Mouse (Mus musculus) kidney, postnatal 0 days (tissue): ENCODE measurements at regions not wholly inside any gene's neighbourhood (a gene's known extent, or its start where the extent isn't known, plus 50 kb on each side); places are given as distances from the start of the nearest gene placed in this dataset.
A peak's percentile ranks its signal among the peaks of the same experiment; 100 is the strongest.

ENCODE experiments used
- ATAC-seq: fragments of 200-750 bp; cut with Nextera tagmentation; replicated peaks from 2 replicates; pipeline ENCODE4 v1.8.0; 2017; ENCODE audit warnings: low read depth, moderate number of reproducible peaks, moderate TSS enrichment, moderate library complexity; ENCODE audit not compliant: low FRiP score
- DNase-seq: peaks from one replicate; pipeline ENCODE4 v3.0.0-alpha.2; 2016; ENCODE audit warnings: low spot score
- H3K27ac ChIP-seq: fragments of 300-500 bp; sonication (generic); 2 replicates; pipeline ENCODE4 v1.5.1; 2014; ENCODE audit warnings: mild to moderate bottlenecking
- H3K27me3 ChIP-seq: fragments of 300-500 bp; sonication (generic); 2 replicates; pipeline ENCODE4 v1.6.1; 2014; ENCODE audit warnings: low read length, mixed read lengths; ENCODE audit not compliant: insufficient read depth
- H3K36me3 ChIP-seq: fragments of 300-500 bp; sonication (generic); 2 replicates; pipeline ENCODE4 v1.6.1; 2014; ENCODE audit warnings: low read length, mixed read lengths; ENCODE audit not compliant: insufficient read depth
- H3K4me1 ChIP-seq: fragments of 300-500 bp; sonication (generic); replicated peaks from 2 replicates; pipeline ENCODE4 v1.6.1; 2014; ENCODE audit warnings: antibody characterized with exemption, low read length, mixed read lengths; ENCODE audit not compliant: insufficient read depth
- H3K4me2 ChIP-seq: fragments of 300-500 bp; sonication (generic); 2 replicates; pipeline ENCODE4 v1.6.1; 2014; ENCODE audit warnings: mild to moderate bottlenecking, low read length, moderate library complexity, mixed read lengths
- H3K4me3 ChIP-seq: fragments of 300-500 bp; sonication (generic); replicated peaks from 2 replicates; pipeline ENCODE4 v1.5.1; 2014; ENCODE audit warnings: low read depth, low read length
- H3K9ac ChIP-seq: fragments of 300-500 bp; sonication (generic); 2 replicates; pipeline ENCODE4 v1.6.1; 2014; ENCODE audit warnings: low read depth, low read length
- H3K9me3 ChIP-seq: fragments of 300-500 bp; sonication (generic); replicated peaks from 2 replicates; pipeline ENCODE4 v1.6.1; 2016; ENCODE audit warnings: low read length, inconsistent platforms, mixed read lengths
- CTCF ChIP-seq: IDR thresholded peaks from 2 replicates; pipeline ENCODE4 v1.5.1; 2016; ENCODE audit warnings: antibody characterized with exemption, low read depth, mild to moderate bottlenecking, moderate library complexity
- WGBS: fragments of 180-500 bp; shearing (Covaris S2); extraction: QIAGEN DNeasy Blood & Tissue Kit; methylation state at CpG from one replicate; pipeline ENCODE4 v1.1.7; 2014; 5-methylcytosine and 5-hydroxymethylcytosine counted together

- H3K4me1 ChIP-seq, result no peaks in the 10 kb centered on the region
- WGBS, result 77% methylated on average over 5 of the region's 5 CpGs
- no peak for ATAC-seq
- no peak for TF ChIP-seq CTCF
- no peaks in the 10 kb centered on the region for H3K9me3 ChIP-seq
- no peaks in the 10 kb centered on the region for H3K27me3 ChIP-seq
- H3K4me2 ChIP-seq, result no peak overlapping the region
- no peak overlapping the region for H3K9ac ChIP-seq
- H3K36me3 ChIP-seq, result no peaks in the 10 kb centered on the region
- H3K27ac ChIP-seq, result no peak overlapping the region
- no peak overlapping the region for H3K4me3 ChIP-seq
- DNase-seq, result no peak
Observed at GRCm38 (mm10) chr6:24272821-24273220, 104.9 kb upstream of the Slc13a1 start.

GRCm38 (mm10) chr6:24269633-24270032, 101.7 kb upstream of the Slc13a1 start:
- Histone ChIP-seq H3K27me3 (no peaks in the 10 kb centered on the region), H3K4me3 (no peak overlapping the region), H3K4me1 (no peaks in the 10 kb centered on the region), H3K9ac (no peak overlapping the region), H3K36me3 (no peaks in the 10 kb centered on the region), H3K9me3 (no peaks in the 10 kb centered on the region), H3K4me2 (no peak overlapping the region), H3K27ac (no peak overlapping the region)
- DNase-seq (no peak), ATAC-seq (no peak)
- 71% methylated on average over 3 of the region's 3 CpGs for WGBS
- no peak for TF ChIP-seq CTCF

GRCm38 (mm10) chr6:24263796-24264195, 95.9 kb upstream of the Slc13a1 start:
- H3K36me3 ChIP-seq, result no peaks in the 10 kb centered on the region
- TF ChIP-seq CTCF, result no peak
- 36% methylated on average over 4 of the region's 4 CpGs for WGBS
- H3K4me2 ChIP-seq, result no peak overlapping the region
- H3K9me3 ChIP-seq, result no peaks in the 10 kb centered on the region
- no peak overlapping the region for H3K27ac ChIP-seq
- DNase-seq (no peak), ATAC-seq (no peak)
- H3K4me3 ChIP-seq, result no peak overlapping the region
- H3K4me1 ChIP-seq, result no peaks in the 10 kb centered on the region
- no peaks in the 10 kb centered on the region for H3K27me3 ChIP-seq
- no peak overlapping the region for H3K9ac ChIP-seq

GRCm38 (mm10) chr6:24262578-24262977, 94.7 kb upstream of the Slc13a1 start:
- DNase-seq (peak; percentile 22), ATAC-seq (peak; percentile 80)
- Histone ChIP-seq H3K36me3 (no peaks in the 10 kb centered on the region), H3K27me3 (no peaks in the 10 kb centered on the region), H3K9ac (no peak overlapping the region), H3K4me2 (no peak overlapping the region), H3K27ac (no peak overlapping the region), H3K4me3 (no peak overlapping the region), H3K9me3 (no peaks in the 10 kb centered on the region), H3K4me1 (no peaks in the 10 kb centered on the region)
- WGBS, result 57% methylated on average over 5 of the region's 5 CpGs
- no peak for TF ChIP-seq CTCF

GRCm38 (mm10) chr6:24245591-24245990, 77.7 kb upstream of the Slc13a1 start:
- no peak overlapping the region for H3K27ac ChIP-seq
- DNase-seq (no peak), ATAC-seq (no peak)
- no peaks in the 10 kb centered on the region for H3K4me1 ChIP-seq
- no peaks in the 10 kb centered on the region for H3K36me3 ChIP-seq
- 94% methylated on average over 1 of the region's 1 CpGs for WGBS
- no peak for TF ChIP-seq CTCF
- H3K4me2 ChIP-seq, result no peak overlapping the region
- no peak overlapping the region for H3K4me3 ChIP-seq
- H3K9me3 ChIP-seq, result no peaks in the 10 kb centered on the region
- H3K27me3 ChIP-seq, result no peaks in the 10 kb centered on the region
- H3K9ac ChIP-seq, result no peak overlapping the region

GRCm38 (mm10) chr6:24238541-24238940, 70.6 kb upstream of the Slc13a1 start:
- DNase-seq, result peak; percentile 71
- H3K9ac ChIP-seq, result no peak overlapping the region

GRCm38 (mm10) chr6:24238054-24238453, 70.2 kb upstream of the Slc13a1 start:
- TF ChIP-seq CTCF, result no peak
- H3K4me1 ChIP-seq, result no peaks in the 10 kb centered on the region
- no peak overlapping the region for H3K4me2 ChIP-seq
- H3K9ac ChIP-seq, result no peak overlapping the region
- no peaks in the 10 kb centered on the region for H3K9me3 ChIP-seq
- 27% methylated on average over 2 of the region's 2 CpGs for WGBS
- H3K36me3 ChIP-seq, result no peaks in the 10 kb centered on the region
- ATAC-seq (no peak; the same call in 1 of the 2 replicates), DNase-seq (peak; percentile 27)
- no peak overlapping the region for H3K27ac ChIP-seq
- H3K27me3 ChIP-seq, result no peaks in the 10 kb centered on the region
- no peak overlapping the region for H3K4me3 ChIP-seq

More at GRCm38 (mm10) chr6:24238541-24238940, 70.6 kb upstream of the Slc13a1 start:
- Histone ChIP-seq H3K4me3 (no peak overlapping the region), H3K36me3 (no peaks in the 10 kb centered on the region), H3K27ac (no peak overlapping the region), H3K4me1 (no peaks in the 10 kb centered on the region), H3K9me3 (no peaks in the 10 kb centered on the region), H3K27me3 (no peaks in the 10 kb centered on the region), H3K4me2 (no peak overlapping the region)
- WGBS, result 13% methylated on average over 1 of the region's 1 CpGs
- TF ChIP-seq CTCF, result no peak
- no peak for ATAC-seq
